Mouse (Mus musculus) lung, postnatal 0 days (tissue): Measurements from ENCODE around the gene Tubb3.

Experiments used
- CTCF ChIP-seq: IDR thresholded peaks from 2 replicates; pipeline ENCODE4 v1.5.1; 2016; ENCODE audit warnings: antibody characterized with exemption, mild to moderate bottlenecking
- EP300 ChIP-seq: IDR thresholded peaks from 2 replicates; pipeline ENCODE4 v1.6.1; 2016; ENCODE audit warnings: antibody characterized with exemption, mild to moderate bottlenecking, control low read depth

DNA sequence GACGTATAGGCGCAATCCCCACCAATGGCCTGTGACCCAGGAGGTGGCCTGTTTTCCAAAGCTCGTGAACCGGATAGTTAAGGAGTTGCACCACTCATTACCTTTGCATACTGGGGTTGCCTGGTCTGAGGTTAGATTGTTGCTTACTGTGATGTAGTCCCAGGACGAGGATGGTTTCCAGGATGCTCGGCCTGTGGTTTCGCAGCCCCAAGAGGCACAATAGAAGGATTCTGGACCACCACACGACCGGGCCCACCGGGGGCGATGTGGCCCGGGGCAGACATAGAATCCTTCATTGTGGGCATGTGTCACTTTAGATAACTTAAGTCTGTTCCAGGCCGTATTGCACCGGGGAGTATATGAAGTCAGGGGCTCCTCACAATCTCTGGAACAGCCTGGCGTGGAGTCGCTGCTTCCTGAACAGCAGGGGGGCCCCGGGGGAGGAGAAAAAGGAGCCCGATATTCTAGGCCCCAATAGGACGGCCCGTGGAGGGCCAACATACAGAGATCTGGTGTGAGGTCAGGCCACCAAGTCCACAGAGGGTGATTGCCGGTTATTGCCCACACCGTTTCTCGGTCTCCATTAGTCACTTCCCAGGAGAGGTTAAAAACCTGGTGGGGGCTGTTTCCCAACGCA lies 16.5 kb downstream of the Tubb3 start:
- TF ChIP-seq CTCF (no peak), EP300 (no peak)
